Mouse (Mus musculus): ENCODE measurements around the gene 2310039H08Rik. TPM values are rescaled to one million over a fixed set of nuclear protein-coding genes. Genes with fewer than 3 reads are reported as not detected.

2310039H08Rik gene
- polyA plus RNA-seq, 1 experiment from 2014 or later = 56.7 TPM

Other genes with a start within 250 kb of the 2310039H08Rik start
- 13.6 and 20.6 TPM in 2 replicates for gene Cul9, start 226.2 kb upstream of the 2310039H08Rik start, polyA plus RNA-seq (2014; fragmentation: Nextera tagmentation; extraction: Ambion mirVana)
- gene Srf, start 216.5 kb upstream of the 2310039H08Rik start, polyA plus RNA-seq (2014; fragmentation: Nextera tagmentation; extraction: Ambion mirVana) = 4.2 and 5.9 TPM in 2 replicates
- 19.6 and 20.0 TPM in 2 replicates for gene Ptk7, start 143.1 kb upstream of the 2310039H08Rik start, polyA plus RNA-seq (2014; fragmentation: Nextera tagmentation; extraction: Ambion mirVana)
- gene Klc4, start 126.6 kb upstream of the 2310039H08Rik start, polyA plus RNA-seq (2014; fragmentation: Nextera tagmentation; extraction: Ambion mirVana) = 32.8 and 33.4 TPM in 2 replicates
- 73.2 and 78.0 TPM in 2 replicates for gene Mrpl2, start 126.4 kb upstream of the 2310039H08Rik start, polyA plus RNA-seq (2014; fragmentation: Nextera tagmentation; extraction: Ambion mirVana)
- 32.3 and 32.9 TPM in 2 replicates for gene Cul7, start 122.3 kb upstream of the 2310039H08Rik start, polyA plus RNA-seq (2014; fragmentation: Nextera tagmentation; extraction: Ambion mirVana)
- 35.3 and 40.5 TPM in 2 replicates for gene Rrp36, start 98.3 kb upstream of the 2310039H08Rik start, polyA plus RNA-seq (2014; fragmentation: Nextera tagmentation; extraction: Ambion mirVana)
- 240 and 297 TPM in 2 replicates for gene Mea1, start 93.8 kb upstream of the 2310039H08Rik start, polyA plus RNA-seq (2014; fragmentation: Nextera tagmentation; extraction: Ambion mirVana)
- 141 and 150 TPM in 2 replicates for gene Klhdc3, start 91.7 kb upstream of the 2310039H08Rik start, polyA plus RNA-seq (2014; fragmentation: Nextera tagmentation; extraction: Ambion mirVana)
- gene Ppp2r5d, start 67.5 kb upstream of the 2310039H08Rik start, polyA plus RNA-seq (2014; fragmentation: Nextera tagmentation; extraction: Ambion mirVana) = 68.3 and 81.4 TPM in 2 replicates
- 20.2 and 24.5 TPM in 2 replicates for gene Pex6, start 61.2 kb upstream of the 2310039H08Rik start, polyA plus RNA-seq (2014; fragmentation: Nextera tagmentation; extraction: Ambion mirVana)
- 0.71 and 0.85 TPM in 2 replicates for gene Gnmt, start 43.5 kb upstream of the 2310039H08Rik start, polyA plus RNA-seq (2014; fragmentation: Nextera tagmentation; extraction: Ambion mirVana)
- gene Cnpy3, start 20.4 kb upstream of the 2310039H08Rik start, polyA plus RNA-seq (2014; fragmentation: Nextera tagmentation; extraction: Ambion mirVana) = 57.3 and 59.5 TPM in 2 replicates
- 0.22 TPM in 1 of 2 replicates, not detected in the other for gene Ptcra, start 8.9 kb upstream of the 2310039H08Rik start, polyA plus RNA-seq (2014; fragmentation: Nextera tagmentation; extraction: Ambion mirVana)
- gene Rpl7l1, start 10.0 kb downstream of the 2310039H08Rik start, polyA plus RNA-seq (2014; fragmentation: Nextera tagmentation; extraction: Ambion mirVana) = 74.3 and 96.8 TPM in 2 replicates
- 10.2 and 11.6 TPM in 2 replicates for gene Bicral, start 85.8 kb downstream of the 2310039H08Rik start, polyA plus RNA-seq (2014; fragmentation: Nextera tagmentation; extraction: Ambion mirVana)
- 62.8 and 67.6 TPM in 2 replicates for gene Tbcc, start 118.0 kb downstream of the 2310039H08Rik start, polyA plus RNA-seq (2014; fragmentation: Nextera tagmentation; extraction: Ambion mirVana)
- not detected in 2 replicates for gene Prph2, start 137.8 kb downstream of the 2310039H08Rik start, polyA plus RNA-seq (2014; fragmentation: Nextera tagmentation; extraction: Ambion mirVana)
- 19.7 and 24.1 TPM in 2 replicates for gene Ubr2, start 237.9 kb downstream of the 2310039H08Rik start, polyA plus RNA-seq (2014; fragmentation: Nextera tagmentation; extraction: Ambion mirVana)

Data from midbrain, embryonic 14.5 days (tissue).